In the genomic region with DNA sequence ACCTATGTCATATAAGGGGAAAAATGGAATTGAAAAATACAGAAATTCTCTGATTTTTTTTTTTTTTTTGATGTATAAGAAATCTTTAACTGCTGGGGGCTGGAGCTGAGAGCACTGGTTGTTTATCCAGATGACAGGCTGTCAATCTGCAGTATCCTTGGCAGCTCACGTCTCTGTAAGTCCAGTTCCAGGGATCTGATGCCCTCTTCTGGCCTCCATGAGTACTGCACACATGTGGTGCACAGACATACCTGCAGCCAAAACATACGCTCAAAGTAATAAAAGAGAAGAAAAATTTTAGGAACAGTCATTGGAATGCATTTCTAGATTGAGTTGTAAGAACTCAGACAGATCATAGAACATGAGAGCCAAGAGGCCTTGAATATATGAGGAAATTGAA, we compare ENCODE assay signal across 10 mouse cellular contexts.
A peak's percentile ranks its signal among the peaks of the same experiment; 100 is the strongest.
DNase-seq lines count a peak whose midpoint lies in the region; ATAC-seq and TF ChIP-seq lines count a peak whose summit lies in the region.
"Had no signal": no experiment of that assay in that cellular context is flagged by ENCODE, and none has a peak within 500 bp of the region (broad histone marks: within the 10 kb centered on the region; RNA-seq: fewer than 3 reads in every experiment).

No protein-coding gene starts in this region.

- ATAC-seq in kidney, postnatal 0 days (replicated peaks; ENCODE audit: low FRiP score, low read depth) = no peak
- ATAC-seq in kidney, embryonic 16.5 days (ENCODE audit: low FRiP score, low TSS enrichment) = no peak

- peak; percentile 45; the same call in 1 of the 2 replicates for TF ChIP-seq CTCF in kidney, postnatal 0 days (IDR thresholded peaks at IDR 0.05; ENCODE audit: low read depth)
- TF ChIP-seq CTCF in thymus, adult 2 months (IDR thresholded peaks at IDR 0.05; ENCODE audit: borderline replicate concordance, control insufficient read depth, extremely low read depth, insufficient read depth, low read length, poor library complexity) = no peak
- peak; percentile 48; the same call in 1 of the 2 replicates for TF ChIP-seq CTCF in bone marrow macrophage, adult 2 months (IDR thresholded peaks at IDR 0.05; ENCODE audit: low read depth, low read length)

- 77% methylated on average over 2 of the region's 2 CpGs for WGBS in kidney, postnatal 0 days
- 74% methylated on average over 2 of the region's 2 CpGs for WGBS in kidney, embryonic 16.5 days
- 93% methylated on average over 2 of the region's 2 CpGs for WGBS in thymus, adult 2 months

- TF ChIP-seq POLR2A in thymus, adult 2 months (IDR thresholded peaks at IDR 0.05; ENCODE audit: control insufficient read depth, extremely low read depth, insufficient read depth, low read length, poor library complexity) = no peak
- no peak for TF ChIP-seq POLR2A in bone marrow macrophage, adult 2 months (IDR thresholded peaks at IDR 0.05; ENCODE audit: borderline replicate concordance, low read depth, low read length)

- no peak overlapping the region for H3K27ac ChIP-seq in kidney, postnatal 0 days
- H3K27ac ChIP-seq in kidney, embryonic 16.5 days (ENCODE audit: low read length) = no peak overlapping the region
- no peak overlapping the region for H3K27ac ChIP-seq in thymus, adult 2 months (ENCODE audit: control insufficient read depth, insufficient read depth, low read length)
- H3K27ac ChIP-seq in bone marrow macrophage, adult 2 months (ENCODE audit: insufficient read depth, low read depth, low read length) = no peak overlapping the region
- H3K27ac ChIP-seq: embryonic facial prominence, embryonic 12.5 days; lung, embryonic 15.5 days had no signal

- H3K4me1 ChIP-seq in kidney, postnatal 0 days (replicated peaks; ENCODE audit: insufficient read depth, low read length) = no peaks in the 10 kb centered on the region
- no peaks in the 10 kb centered on the region for H3K4me1 ChIP-seq in kidney, embryonic 16.5 days (ENCODE audit: insufficient read depth, low read length)
- no peaks in the 10 kb centered on the region for H3K4me1 ChIP-seq in thymus, adult 2 months (replicated peaks; ENCODE audit: control insufficient read depth, insufficient read depth, low read length)
- no peaks in the 10 kb centered on the region for H3K4me1 ChIP-seq in bone marrow macrophage, adult 2 months (ENCODE audit: control insufficient read depth, insufficient read depth, low read length)
- H3K4me1 ChIP-seq: embryonic facial prominence, embryonic 12.5 days; heart, embryonic 12.5 days; lung, embryonic 15.5 days had no signal

- no peak overlapping the region for H3K4me3 ChIP-seq in kidney, postnatal 0 days (replicated peaks; ENCODE audit: low read depth, low read length)
- H3K4me3 ChIP-seq in kidney, embryonic 16.5 days (ENCODE audit: low read length) = no peak overlapping the region
- no peak overlapping the region for H3K4me3 ChIP-seq in thymus, adult 2 months (ENCODE audit: control insufficient read depth, insufficient read depth, low read length)
- H3K4me3 ChIP-seq in bone marrow macrophage, adult 2 months (ENCODE audit: insufficient read depth, low read length) = no peak overlapping the region
- H3K4me3 ChIP-seq: embryonic facial prominence, embryonic 12.5 days; heart, embryonic 12.5 days; lung, embryonic 15.5 days had no signal

- H3K36me3 ChIP-seq in kidney, postnatal 0 days (ENCODE audit: insufficient read depth, low read length) = no peaks in the 10 kb centered on the region
- no peaks in the 10 kb centered on the region for H3K36me3 ChIP-seq in kidney, embryonic 16.5 days (ENCODE audit: insufficient read depth, low read length)
- no peaks in the 10 kb centered on the region for H3K36me3 ChIP-seq in thymus, adult 2 months (ENCODE audit: control insufficient read depth, insufficient read depth, low read length)
- H3K36me3 ChIP-seq: embryonic facial prominence, embryonic 12.5 days; heart, embryonic 12.5 days; lung, embryonic 15.5 days had no signal

- no peak overlapping the region for H3K4me2 ChIP-seq in kidney, postnatal 0 days (ENCODE audit: low read length)
- H3K4me2 ChIP-seq in kidney, embryonic 16.5 days (replicated peaks; ENCODE audit: low read depth, low read length) = no peak overlapping the region
- H3K4me2 ChIP-seq: embryonic facial prominence, embryonic 12.5 days; heart, embryonic 12.5 days; lung, embryonic 15.5 days had no signal

- no peaks in the 10 kb centered on the region for H3K27me3 ChIP-seq in kidney, postnatal 0 days (ENCODE audit: insufficient read depth, low read length)
- H3K27me3 ChIP-seq in kidney, embryonic 16.5 days (ENCODE audit: insufficient read depth, low read length) = no peaks in the 10 kb centered on the region
- H3K27me3 ChIP-seq in thymus, adult 2 months (ENCODE audit: control insufficient read depth, insufficient read depth, low read length) = no peaks in the 10 kb centered on the region
- H3K27me3 ChIP-seq: embryonic facial prominence, embryonic 12.5 days; heart, embryonic 12.5 days; lung, embryonic 15.5 days had no signal

- no peak overlapping the region for H3K9ac ChIP-seq in kidney, postnatal 0 days (ENCODE audit: low read depth, low read length)
- H3K9ac ChIP-seq in kidney, embryonic 16.5 days (replicated peaks; ENCODE audit: low read length) = no peak overlapping the region
- H3K9ac ChIP-seq: embryonic facial prominence, embryonic 12.5 days; heart, embryonic 12.5 days; lung, embryonic 15.5 days had no signal

- DNase-seq in kidney, postnatal 0 days (ENCODE audit: low spot score) = no peak
- peak; percentile 23 for DNase-seq in thymus, adult 2 months
- DNase-seq in thymus, postnatal 0 days (ENCODE audit: low spot score) = no peak
- DNase-seq in adrenal gland, adult (ENCODE audit: inconsistent age in 2 of 2, low spot score in 1 of 2) = no peak
- DNase-seq in adrenal gland, postnatal 36 days = no peak

- no peaks in the 10 kb centered on the region for H3K9me3 ChIP-seq in kidney, postnatal 0 days (replicated peaks; ENCODE audit: low read length)
- no peaks in the 10 kb centered on the region for H3K9me3 ChIP-seq in kidney, embryonic 16.5 days (ENCODE audit: low read length)
- H3K9me3 ChIP-seq: embryonic facial prominence, embryonic 12.5 days; heart, embryonic 12.5 days; lung, embryonic 15.5 days had no signal
